Mouse (Mus musculus) limb, embryonic 12.5 days (tissue): ENCODE measurements at regions not wholly inside any gene's neighbourhood (a gene's known extent, or its start where the extent isn't known, plus 50 kb on each side); places are given as distances from the start of the nearest gene placed in this dataset.

Experiments
- ATAC-seq: fragments of 200-750 bp; cut with Nextera tagmentation; 2 replicates; pipeline ENCODE4 v1.8.0; 2017; ENCODE audit warnings: low read depth, moderate TSS enrichment; ENCODE audit not compliant: insufficient number of reproducible peaks, insufficient read depth, low FRiP score, low TSS enrichment
- H3K27ac ChIP-seq: fragments of 300-500 bp; sonication (generic); 2 replicates; pipeline ENCODE4 v1.5.1; 2016; ENCODE audit warnings: mild to moderate bottlenecking, moderate library complexity
- H3K27me3 ChIP-seq: fragments of 300-500 bp; sonication (generic); 2 replicates; pipeline ENCODE4 v1.6.1; 2016; ENCODE audit warnings: mild to moderate bottlenecking, moderate library complexity
- H3K36me3 ChIP-seq: fragments of 300-500 bp; sonication (generic); 2 replicates; pipeline ENCODE4 v1.6.1; 2016; ENCODE audit warnings: mild to moderate bottlenecking, moderate library complexity
- H3K4me1 ChIP-seq: fragments of 300-500 bp; sonication (generic); replicated peaks from 2 replicates; pipeline ENCODE4 v1.6.1; 2016
- H3K4me2 ChIP-seq: fragments of 300-500 bp; sonication (generic); 2 replicates; pipeline ENCODE4 v1.6.1; 2016; ENCODE audit warnings: mild to moderate bottlenecking, moderate library complexity
- H3K4me3 ChIP-seq: fragments of 300-500 bp; sonication (generic); replicated peaks from 2 replicates; pipeline ENCODE4 v1.5.1; 2016; ENCODE audit warnings: mild to moderate bottlenecking
- H3K9ac ChIP-seq: fragments of 300-500 bp; sonication (generic); replicated peaks from 2 replicates; pipeline ENCODE4 v1.6.1; 2016; ENCODE audit warnings: mild to moderate bottlenecking, moderate library complexity
- H3K9me3 ChIP-seq: fragments of 300-500 bp; sonication (generic); 2 replicates; pipeline ENCODE4 v1.6.1; 2016; ENCODE audit warnings: mild to moderate bottlenecking, moderate library complexity
- WGBS: fragments of 180-500 bp; shearing (Covaris S2); methylation state at CpG from one replicate; pipeline ENCODE4 v1.1.7; 2016; 5-methylcytosine and 5-hydroxymethylcytosine counted together

DNA sequence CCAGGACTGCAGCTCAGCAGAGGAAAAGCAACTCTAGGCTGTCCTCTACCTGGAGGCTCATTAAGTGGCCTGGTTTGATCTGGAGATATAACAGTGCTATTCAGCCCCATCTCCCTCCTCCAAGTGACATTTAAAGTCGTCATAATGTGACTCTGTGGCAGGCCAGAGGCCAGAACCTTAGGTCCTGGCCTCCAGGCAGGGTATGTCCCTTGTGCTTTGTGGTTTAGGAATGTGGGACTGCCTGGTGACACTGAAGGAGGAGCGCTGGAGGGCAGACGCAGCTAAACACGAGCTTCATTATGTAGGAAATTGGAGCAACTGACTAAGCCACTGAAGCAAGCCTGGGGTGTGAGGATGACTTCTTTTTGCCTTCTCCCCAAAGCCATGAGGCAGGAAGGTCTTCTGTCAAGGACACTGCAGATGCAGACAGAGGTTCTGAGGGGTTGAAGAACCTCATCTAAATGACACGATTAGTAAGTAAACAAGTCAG, 290.9 kb upstream of the Id2 start:
- ATAC-seq = no peak
- 60% methylated on average over 5 of the region's 5 CpGs for WGBS
- Histone ChIP-seq H3K36me3 (no peaks in the 10 kb centered on the region), H3K9ac (no peak overlapping the region), H3K27ac (no peak overlapping the region), H3K9me3 (no peaks in the 10 kb centered on the region), H3K27me3 (no peaks in the 10 kb centered on the region), H3K4me3 (no peak overlapping the region), H3K4me1 (no peaks in the 10 kb centered on the region), H3K4me2 (no peak overlapping the region)

DNA sequence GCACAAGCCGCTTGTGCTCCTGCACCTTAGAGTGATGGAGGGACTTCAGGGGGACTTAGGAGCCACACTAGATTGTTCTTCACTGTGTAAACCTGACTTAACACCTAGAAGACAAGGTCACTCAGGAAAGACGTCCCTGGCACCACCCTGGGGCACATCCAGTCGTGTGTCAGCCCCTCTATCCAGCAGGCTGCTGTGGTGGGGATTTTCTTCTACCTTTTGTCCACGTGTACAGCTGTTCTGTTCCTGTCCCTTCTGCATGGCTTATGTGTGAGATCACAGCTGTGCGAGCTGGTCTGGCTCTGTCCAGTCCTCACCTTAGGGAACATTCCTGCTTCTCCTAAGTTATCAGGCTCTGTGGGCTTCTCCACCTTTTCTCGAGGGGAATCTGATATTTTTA, 286.0 kb upstream of the Id2 start:
- WGBS = 73% methylated on average over 6 of the region's 6 CpGs
- no peaks in the 10 kb centered on the region for H3K27me3 ChIP-seq

GRCm38 (mm10) chr12:25382475-25382874, 285.5 kb upstream of the Id2 start:
- Histone ChIP-seq H3K36me3 (no peaks in the 10 kb centered on the region), H3K4me2 (no peak overlapping the region), H3K4me3 (no peak overlapping the region), H3K9ac (no peak overlapping the region), H3K27me3 (no peaks in the 10 kb centered on the region), H3K9me3 (no peaks in the 10 kb centered on the region), H3K27ac (no peak overlapping the region), H3K4me1 (0 out of 2 replicates have a peak, but pooled peaks cover 7% of the 10 kb centered on the region)
- WGBS = 88% methylated on average over 2 of the region's 2 CpGs
- no peak for ATAC-seq

More for the DNA sequence above, 286.0 kb upstream of the Id2 start:
- no peaks in the 10 kb centered on the region for H3K9me3 ChIP-seq
- H3K36me3 ChIP-seq = no peaks in the 10 kb centered on the region
- no peak for ATAC-seq
- no peak overlapping the region for H3K4me2 ChIP-seq
- no peak overlapping the region for H3K4me3 ChIP-seq
- H3K4me1 ChIP-seq = 0 out of 2 replicates have a peak, but pooled peaks cover 5% of the 10 kb centered on the region
- no peak overlapping the region for H3K27ac ChIP-seq
- no peak overlapping the region for H3K9ac ChIP-seq

DNA sequence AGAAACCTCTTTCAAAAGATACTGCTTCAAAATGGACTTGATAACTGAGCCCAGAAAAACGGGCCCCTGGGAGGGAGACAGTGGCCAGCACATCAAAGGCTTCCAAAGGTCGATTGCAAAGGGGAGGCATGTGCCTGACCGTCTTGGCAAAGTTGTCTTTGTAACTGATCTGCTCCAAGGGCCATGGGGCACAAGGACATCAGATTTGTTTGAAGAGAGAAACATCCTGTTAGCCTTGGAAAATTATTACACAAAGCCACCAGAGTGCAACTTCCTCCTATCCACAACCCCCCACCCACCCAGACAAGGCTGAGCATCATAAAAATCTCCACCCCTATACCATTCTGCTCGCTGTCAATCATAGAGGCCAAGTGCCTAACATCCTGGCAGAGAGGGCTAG, 284.7 kb upstream of the Id2 start:
- Histone ChIP-seq H3K9ac (no peak overlapping the region), H3K36me3 (no peaks in the 10 kb centered on the region), H3K4me1 (0 out of 2 replicates have a peak, but pooled peaks cover 7% of the 10 kb centered on the region), H3K9me3 (no peaks in the 10 kb centered on the region), H3K4me2 (no peak overlapping the region), H3K27ac (no peak overlapping the region), H3K4me3 (no peak overlapping the region), H3K27me3 (no peaks in the 10 kb centered on the region)
- ATAC-seq = no peak
- 32% methylated on average over 4 of the region's 4 CpGs for WGBS

DNA sequence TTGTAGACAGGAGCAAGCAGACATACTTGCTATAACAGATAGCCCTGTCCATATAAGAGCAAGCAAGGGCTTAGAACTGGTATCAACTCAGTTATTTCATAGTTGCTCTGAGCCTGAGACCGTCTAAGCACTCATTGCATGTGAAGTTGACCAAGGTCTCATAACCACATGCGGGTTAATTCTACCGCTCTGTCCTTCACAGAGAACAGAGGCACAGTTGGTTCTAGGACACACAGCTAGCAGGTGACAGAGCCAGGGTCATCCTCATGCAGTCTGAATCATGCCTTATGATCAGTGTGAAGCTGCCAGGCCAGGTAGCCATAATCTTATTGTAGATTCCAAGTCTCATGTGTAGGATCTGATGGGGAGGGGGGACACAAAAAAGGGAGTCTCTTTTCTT, 283.1 kb upstream of the Id2 start:
- Histone ChIP-seq H3K9me3 (no peaks in the 10 kb centered on the region), H3K9ac (no peak overlapping the region), H3K4me1 (peaks cover 17% of the 10 kb centered on the region), H3K27me3 (no peaks in the 10 kb centered on the region), H3K4me2 (no peak overlapping the region), H3K27ac (no peak overlapping the region), H3K4me3 (no peak overlapping the region), H3K36me3 (no peaks in the 10 kb centered on the region)
- 92% methylated on average over 3 of the region's 3 CpGs for WGBS
- no peak for ATAC-seq

DNA sequence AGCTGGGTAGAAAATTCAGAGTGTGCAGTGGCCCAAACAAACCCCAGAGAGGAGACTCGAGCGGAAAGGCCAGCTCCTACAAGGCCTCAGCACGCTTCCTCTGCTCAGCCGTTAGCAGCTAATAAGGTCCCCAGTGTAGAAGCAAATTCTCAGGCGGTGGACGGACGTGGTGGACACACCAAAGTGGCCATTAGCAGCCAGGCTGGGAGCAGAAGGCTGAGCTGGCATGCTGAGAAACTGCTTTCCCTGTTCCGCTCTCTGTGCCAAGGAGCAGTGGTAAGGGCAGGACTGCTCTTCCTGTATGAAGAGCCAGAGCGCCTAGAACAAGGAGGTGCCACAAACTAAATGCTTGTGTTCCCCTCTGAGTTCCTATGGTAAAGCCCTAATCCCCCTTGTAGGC, 282.1 kb upstream of the Id2 start:
- no peak for ATAC-seq
- Histone ChIP-seq H3K4me3 (no peak overlapping the region), H3K27ac (no peak overlapping the region), H3K9ac (no peak overlapping the region), H3K4me2 (no peak overlapping the region), H3K9me3 (no peaks in the 10 kb centered on the region), H3K36me3 (no peaks in the 10 kb centered on the region), H3K27me3 (no peaks in the 10 kb centered on the region), H3K4me1 (peaks cover 17% of the 10 kb centered on the region)
- 69% methylated on average over 9 of the region's 9 CpGs for WGBS

DNA sequence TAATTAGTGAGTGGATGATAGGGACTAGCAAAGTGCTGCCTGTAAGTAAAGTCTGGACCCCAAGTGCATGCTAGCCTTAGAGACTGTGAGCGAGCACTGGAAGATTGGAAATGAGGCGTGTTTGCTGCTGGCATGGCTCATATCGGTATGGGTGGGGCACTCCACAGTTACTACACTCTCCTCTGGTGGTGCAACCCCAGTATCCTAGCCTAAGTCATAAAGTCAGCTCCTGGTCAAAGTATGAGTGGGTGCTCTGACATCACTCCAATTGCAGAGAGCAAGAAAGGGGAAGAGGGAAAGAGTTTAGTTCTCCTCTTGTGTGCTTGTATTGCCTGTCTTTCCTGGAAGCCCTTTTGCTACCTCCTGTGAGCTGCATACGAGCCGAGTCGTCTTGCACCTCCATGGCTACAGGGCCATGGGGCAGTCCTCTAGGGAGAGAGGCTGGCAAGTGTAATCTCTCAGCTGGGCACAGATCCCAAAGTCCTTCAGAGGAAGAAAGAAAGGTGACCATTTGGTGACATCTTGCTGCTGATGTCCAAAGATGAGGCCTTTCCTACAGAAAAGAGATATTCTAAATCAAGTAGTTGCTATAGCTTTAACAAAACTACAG, 281.2 kb upstream of the Id2 start:
- no peak for ATAC-seq
- Histone ChIP-seq H3K4me3 (no peak overlapping the region), H3K4me2 (no peak overlapping the region), H3K4me1 (peaks cover 17% of the 10 kb centered on the region), H3K9me3 (no peaks in the 10 kb centered on the region), H3K27me3 (no peaks in the 10 kb centered on the region), H3K9ac (no peak overlapping the region), H3K36me3 (no peaks in the 10 kb centered on the region), H3K27ac (no peak overlapping the region)
- WGBS = 88% methylated on average over 6 of the region's 6 CpGs

DNA sequence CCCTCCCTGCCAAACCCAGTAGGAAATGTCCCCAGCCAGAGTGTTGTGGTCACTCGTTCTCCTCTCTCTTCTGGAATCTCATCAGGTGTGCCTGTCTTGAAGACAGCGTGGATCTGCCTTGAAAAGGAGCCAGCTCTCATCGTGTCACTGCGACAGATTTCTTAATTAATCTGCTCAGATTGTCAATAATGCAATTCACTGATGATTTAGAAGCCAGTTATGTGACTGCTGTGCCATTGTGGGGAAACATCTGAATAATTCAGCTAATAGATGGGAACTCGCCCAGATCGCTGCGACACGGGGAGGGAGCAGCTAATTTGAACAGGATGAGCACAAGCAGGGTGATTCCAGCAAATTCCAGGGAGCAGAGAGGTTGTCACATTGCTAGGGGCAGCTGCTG, 279.5 kb upstream of the Id2 start:
- H3K4me2 ChIP-seq = no peak overlapping the region
- no peaks in the 10 kb centered on the region for H3K36me3 ChIP-seq
- H3K27ac ChIP-seq = no peak overlapping the region
- peaks cover 17% of the 10 kb centered on the region for H3K4me1 ChIP-seq
- 71% methylated on average over 8 of the region's 8 CpGs for WGBS
- ATAC-seq = no peak
- H3K9ac ChIP-seq = no peak overlapping the region
- H3K27me3 ChIP-seq = no peaks in the 10 kb centered on the region
- no peak overlapping the region for H3K4me3 ChIP-seq
- H3K9me3 ChIP-seq = no peaks in the 10 kb centered on the region

- H3K4me1 ChIP-seq = no peaks in the 10 kb centered on the region
- no peak overlapping the region for H3K4me3 ChIP-seq
- no peak for ATAC-seq
- no peaks in the 10 kb centered on the region for H3K27me3 ChIP-seq
- H3K27ac ChIP-seq = no peak overlapping the region
- 92% methylated on average over 1 of the region's 1 CpGs for WGBS
- H3K36me3 ChIP-seq = no peaks in the 10 kb centered on the region
- no peak overlapping the region for H3K9ac ChIP-seq
- no peak overlapping the region for H3K4me2 ChIP-seq
- no peaks in the 10 kb centered on the region for H3K9me3 ChIP-seq
These were observed 270.6 kb upstream of the Id2 start for GRCm38 (mm10) chr12:25367541-25367940.

DNA sequence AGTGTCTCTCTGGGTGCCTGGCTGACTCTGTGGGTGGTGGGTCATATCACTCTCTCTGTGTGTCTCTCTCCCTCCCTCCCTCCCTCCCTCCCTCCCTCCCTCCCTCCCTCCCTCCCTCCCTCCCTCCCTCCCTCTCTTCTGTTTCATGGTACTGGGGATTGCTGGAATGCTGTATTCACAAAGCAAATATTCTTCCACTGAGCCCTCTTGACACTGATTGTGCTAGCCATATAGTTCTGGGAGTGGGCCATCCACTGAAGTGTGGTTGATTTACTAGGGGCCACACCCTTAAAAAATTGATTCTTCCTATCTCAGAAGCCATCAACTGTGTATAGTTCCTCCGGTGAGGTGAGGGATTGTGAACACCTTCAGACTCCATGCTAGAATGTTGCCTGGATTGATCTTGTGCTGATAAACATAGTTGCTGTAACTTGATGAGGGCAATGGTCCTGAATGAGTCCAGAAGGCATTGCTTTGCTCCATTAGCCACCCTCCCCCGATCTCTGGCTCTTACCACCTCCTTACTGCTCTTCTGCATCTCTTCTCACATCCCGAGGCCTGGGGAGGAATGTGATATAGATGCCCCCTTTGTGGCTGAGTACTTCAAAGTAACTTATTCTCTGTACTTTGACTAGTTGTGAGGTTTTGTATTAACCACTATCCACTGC, 268.8 kb upstream of the Id2 start:
- Histone ChIP-seq H3K36me3 (no peaks in the 10 kb centered on the region), H3K9ac (no peak overlapping the region), H3K27ac (no peak overlapping the region), H3K4me1 (no peaks in the 10 kb centered on the region), H3K4me3 (no peak overlapping the region), H3K9me3 (no peaks in the 10 kb centered on the region), H3K27me3 (no peaks in the 10 kb centered on the region), H3K4me2 (no peak overlapping the region)
- whole genome bisulfite sequencing = 52% methylated on average over 3 of the region's 3 CpGs
- ATAC-seq = no peak

DNA sequence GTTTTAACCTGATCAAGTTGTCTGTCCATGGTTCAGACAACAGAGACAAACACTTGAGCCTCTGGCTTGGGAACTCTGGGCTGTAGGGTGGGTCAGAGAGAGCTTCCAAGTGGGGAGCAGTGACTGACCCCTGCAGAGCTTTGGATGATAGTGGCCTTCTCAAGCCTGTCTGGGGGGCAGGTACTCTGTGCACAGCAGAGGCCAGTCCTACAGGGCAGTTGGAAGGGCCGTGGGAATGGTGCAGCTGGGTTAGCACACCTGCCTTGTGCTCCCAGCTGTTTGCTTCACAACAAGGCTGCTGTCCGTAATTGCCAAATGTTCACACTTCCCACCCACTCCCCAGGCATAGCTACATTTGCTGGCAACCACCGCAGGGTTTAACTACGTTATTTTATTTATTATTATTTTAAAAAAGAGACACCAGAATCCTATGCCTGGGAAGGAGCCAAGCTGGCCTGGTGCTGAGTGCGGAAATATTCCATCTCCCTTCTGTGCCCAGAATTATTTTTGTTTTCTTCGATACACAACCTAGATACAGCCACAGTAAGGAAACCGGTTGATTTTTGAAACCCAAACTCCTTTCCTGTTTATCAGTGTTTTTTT, 268.1 kb upstream of the Id2 start:
- Histone ChIP-seq H3K4me1 (no peaks in the 10 kb centered on the region), H3K36me3 (no peaks in the 10 kb centered on the region), H3K4me3 (no peak overlapping the region), H3K4me2 (no peak overlapping the region), H3K27ac (no peak overlapping the region), H3K27me3 (no peaks in the 10 kb centered on the region), H3K9me3 (no peaks in the 10 kb centered on the region), H3K9ac (no peak overlapping the region)
- whole genome bisulfite sequencing = 50% methylated on average over 7 of the region's 7 CpGs
- no peak for ATAC-seq
